Mouse (Mus musculus): ENCODE measurements around the gene Abhd5. TPM values are rescaled to one million over a fixed set of nuclear protein-coding genes. Genes with fewer than 3 reads are reported as not detected.
"Not testable (repeated sequence)": the region's sequence is repeated elsewhere in the genome, so short reads cannot be mapped to it uniquely, and the experiment has no call there.

Abhd5 gene
- polyA plus RNA-seq (2015; fragmentation: Nextera tagmentation; extraction: Ambion mirVana) = 29.5 and 29.9 TPM in 2 replicates

DNA sequence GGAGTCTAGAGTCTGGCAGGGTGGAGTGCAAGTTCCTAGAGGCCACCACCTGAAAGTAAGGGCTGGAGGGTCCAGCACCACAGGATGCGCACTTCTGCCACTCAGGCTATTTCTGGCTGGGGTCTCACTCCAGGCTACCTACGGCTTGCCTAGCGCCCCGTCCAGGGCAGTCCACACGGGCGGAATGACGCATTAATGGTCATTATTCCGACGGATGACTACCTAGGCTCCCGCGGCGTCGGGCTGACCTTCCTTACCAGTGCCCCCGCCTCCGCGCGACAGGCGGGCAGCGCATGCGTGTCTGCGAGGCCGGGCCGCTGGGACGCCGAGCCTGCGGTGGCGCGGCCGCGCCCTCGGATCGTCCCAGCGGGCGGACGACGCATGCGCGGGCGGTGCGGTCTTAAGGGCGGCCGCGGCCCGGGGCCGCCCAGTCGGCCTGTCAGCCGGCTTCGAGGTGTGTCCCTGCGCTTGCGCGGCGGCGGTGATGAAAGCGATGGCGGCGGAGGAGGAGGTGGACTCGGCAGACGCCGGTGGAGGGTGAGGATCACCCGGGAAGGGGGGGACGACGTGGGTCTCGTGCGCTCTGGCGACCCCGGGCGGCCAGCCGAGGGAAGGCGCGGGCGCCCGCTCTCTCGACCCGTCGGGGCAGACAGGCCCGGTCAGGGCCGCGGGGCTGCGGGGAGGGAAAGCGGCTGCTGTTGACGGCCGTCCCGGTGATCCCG is at the start of gene Abhd5:
Gene Abhd5, plus strand, starts transcription at position 306 of the 722 bp plus-strand sequence.
- peak; percentile 98 for ATAC-seq (ENCODE audit: low read depth)
- WGBS = under 1% methylated on average over 55 of the region's 84 CpGs
- H3K36me3 ChIP-seq (ENCODE audit: control insufficient read depth, insufficient read depth, low read length) = no peaks in the 10 kb centered on the region
- peak within 1 kb of the TSS; percentile 89 for H3K9ac ChIP-seq (ENCODE audit: low read length)
- peaks cover 6% of the 10 kb centered on the region; the same call in 1 of the 2 replicates for H3K4me1 ChIP-seq (replicated peaks; ENCODE audit: control insufficient read depth, insufficient read depth, low read length)
- H3K9me3 ChIP-seq (ENCODE audit: control insufficient read depth, low read length) = no peaks in the 10 kb centered on the region
- peak within 1 kb of the TSS; percentile 61 for H3K27ac ChIP-seq (ENCODE audit: low read length)
- H3K27me3 ChIP-seq (ENCODE audit: control insufficient read depth, insufficient read depth, low read depth, low read length) = no peaks in the 10 kb centered on the region
- H3K4me3 ChIP-seq (ENCODE audit: low read length) = peak within 1 kb of the TSS; percentile 81
- peak within 1 kb of the TSS; percentile 81 for H3K4me2 ChIP-seq (ENCODE audit: low read depth, low read length)

DNA sequence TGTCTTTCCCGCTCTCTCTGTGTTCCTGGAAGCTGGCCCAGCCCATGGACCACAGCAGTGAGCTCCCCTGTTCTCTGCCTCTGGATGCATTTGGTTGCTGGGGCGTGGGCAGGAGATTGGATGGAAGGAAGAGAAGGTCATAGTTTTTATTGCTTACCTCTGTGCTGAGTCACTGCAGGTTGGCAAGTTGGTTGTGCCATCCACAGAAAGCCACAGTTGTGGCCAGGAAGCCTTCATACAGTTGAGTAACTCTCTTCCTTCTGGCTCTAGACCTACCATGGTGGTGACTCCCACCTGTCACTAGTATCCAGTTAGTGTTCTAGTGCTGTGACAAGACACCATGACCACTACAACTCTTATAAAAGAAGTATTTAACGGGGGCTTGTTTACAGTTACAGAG is 46.1 kb upstream of the Abhd5 start:
- no peak overlapping the region for H3K4me2 ChIP-seq (ENCODE audit: low read depth, low read length)
- no peaks in the 10 kb centered on the region for H3K27me3 ChIP-seq (ENCODE audit: control insufficient read depth, insufficient read depth, low read depth, low read length)
- peaks cover 3% of the 10 kb centered on the region; the same call in 1 of the 2 replicates for H3K4me1 ChIP-seq (replicated peaks; ENCODE audit: control insufficient read depth, insufficient read depth, low read length)
- no peak overlapping the region for H3K27ac ChIP-seq (ENCODE audit: low read length)
- no peak for ATAC-seq (ENCODE audit: low read depth)
- no peak overlapping the region for H3K4me3 ChIP-seq (ENCODE audit: low read length)
- H3K36me3 ChIP-seq (ENCODE audit: control insufficient read depth, insufficient read depth, low read length) = no peaks in the 10 kb centered on the region
- no peaks in the 10 kb centered on the region for H3K9me3 ChIP-seq (ENCODE audit: control insufficient read depth, low read length)
- H3K9ac ChIP-seq (ENCODE audit: low read length) = no peak overlapping the region
- WGBS = 69% methylated on average over 3 of the region's 3 CpGs

DNA sequence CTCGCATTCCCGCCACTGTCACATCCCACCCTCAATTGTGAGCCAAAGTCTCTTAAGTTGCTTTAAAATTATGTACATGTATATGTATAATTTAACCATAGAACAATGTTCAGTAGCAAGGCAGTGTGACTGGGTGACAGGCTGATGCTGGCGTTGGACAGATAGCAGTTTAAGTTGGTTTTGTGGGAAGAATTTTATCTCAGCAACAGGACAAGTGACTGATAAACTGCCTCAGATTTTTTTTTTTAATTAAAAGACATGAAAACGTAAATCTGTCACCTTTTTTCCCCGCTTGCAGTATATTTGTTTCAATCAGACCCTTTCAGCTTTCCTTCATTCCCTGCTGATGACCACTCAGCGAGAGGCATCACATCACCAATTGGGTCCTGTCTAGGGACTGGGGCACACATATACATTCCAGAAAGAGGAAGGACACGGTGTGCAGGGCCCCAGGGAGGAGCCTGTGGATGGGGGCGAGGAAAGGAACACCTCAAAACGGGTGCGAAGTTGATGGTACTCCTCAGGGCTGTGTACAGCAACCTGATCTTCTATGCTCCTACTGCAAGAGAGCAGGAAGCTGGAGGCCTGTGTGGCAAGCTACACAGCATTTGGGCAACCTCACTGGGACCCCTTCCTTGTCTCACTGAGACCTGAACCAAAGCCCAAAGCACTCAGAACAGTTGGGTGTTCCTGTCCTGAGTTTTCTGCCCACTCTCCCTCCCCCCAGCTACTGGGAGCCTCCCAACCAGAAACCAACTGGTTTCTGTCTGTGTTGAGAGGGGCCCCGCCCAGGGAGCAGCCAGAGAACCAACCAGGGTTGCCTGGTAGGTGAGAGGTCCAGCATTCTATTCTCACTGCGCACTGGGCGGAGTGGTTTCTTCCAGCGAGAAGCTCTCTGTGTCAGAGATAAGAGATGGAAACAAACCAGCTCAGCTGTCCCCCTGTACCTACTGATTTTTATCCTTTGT is 42.1 kb upstream of the Abhd5 start:
- Histone ChIP-seq H3K4me2 (ENCODE audit: low read depth, low read length) (no peak overlapping the region), H3K9ac (ENCODE audit: low read length) (no peak overlapping the region), H3K27ac (ENCODE audit: low read length) (no peak overlapping the region), H3K9me3 (ENCODE audit: control insufficient read depth, low read length) (no peaks in the 10 kb centered on the region), H3K36me3 (ENCODE audit: control insufficient read depth, insufficient read depth, low read length) (no peaks in the 10 kb centered on the region), H3K27me3 (ENCODE audit: control insufficient read depth, insufficient read depth, low read depth, low read length) (no peaks in the 10 kb centered on the region), H3K4me1 (replicated peaks; ENCODE audit: control insufficient read depth, insufficient read depth, low read length) (peaks cover 4% of the 10 kb centered on the region; the same call in 1 of the 2 replicates), H3K4me3 (ENCODE audit: low read length) (no peak overlapping the region)
- WGBS = 50% methylated on average over 14 of the region's 14 CpGs
- no peak for ATAC-seq (ENCODE audit: low read depth)

DNA sequence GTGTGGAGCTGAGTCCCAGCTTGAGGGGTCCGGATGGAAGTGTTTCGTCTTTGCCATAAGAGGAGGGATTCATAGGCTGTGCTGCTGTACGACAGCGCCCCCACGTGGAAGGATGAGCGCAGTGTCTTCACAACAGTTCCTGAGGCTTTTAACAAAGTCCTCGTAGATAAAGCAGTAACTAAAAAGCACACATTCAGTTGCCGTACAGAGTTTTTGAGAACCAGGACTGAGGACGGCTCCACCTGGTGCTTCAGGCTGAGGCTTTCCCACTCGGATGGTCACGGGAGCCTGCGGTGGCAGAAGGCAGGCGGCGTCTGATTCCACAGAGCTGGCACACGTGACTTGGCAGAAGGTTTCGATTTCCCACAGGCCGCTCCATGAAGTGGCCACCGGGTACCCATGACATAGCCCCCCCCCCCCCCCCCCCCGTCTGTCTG is 40.8 kb upstream of the Abhd5 start:
- Histone ChIP-seq H3K36me3 (ENCODE audit: control insufficient read depth, insufficient read depth, low read length) (no peaks in the 10 kb centered on the region), H3K9ac (ENCODE audit: low read length) (peak overlapping the region; percentile 80), H3K27ac (ENCODE audit: low read length) (peak overlapping the region; percentile 88), H3K4me3 (ENCODE audit: low read length) (peak overlapping the region; percentile 69), H3K9me3 (ENCODE audit: control insufficient read depth, low read length) (no peaks in the 10 kb centered on the region), H3K4me2 (ENCODE audit: low read depth, low read length) (peak overlapping the region; percentile 60), H3K27me3 (ENCODE audit: control insufficient read depth, insufficient read depth, low read depth, low read length) (no peaks in the 10 kb centered on the region), H3K4me1 (replicated peaks; ENCODE audit: control insufficient read depth, insufficient read depth, low read length) (peaks cover 4% of the 10 kb centered on the region; the same call in 1 of the 2 replicates)
- whole genome bisulfite sequencing = 0% methylated on average over 18 of the region's 19 CpGs
- ATAC-seq (ENCODE audit: low read depth) = peak; percentile 93

DNA sequence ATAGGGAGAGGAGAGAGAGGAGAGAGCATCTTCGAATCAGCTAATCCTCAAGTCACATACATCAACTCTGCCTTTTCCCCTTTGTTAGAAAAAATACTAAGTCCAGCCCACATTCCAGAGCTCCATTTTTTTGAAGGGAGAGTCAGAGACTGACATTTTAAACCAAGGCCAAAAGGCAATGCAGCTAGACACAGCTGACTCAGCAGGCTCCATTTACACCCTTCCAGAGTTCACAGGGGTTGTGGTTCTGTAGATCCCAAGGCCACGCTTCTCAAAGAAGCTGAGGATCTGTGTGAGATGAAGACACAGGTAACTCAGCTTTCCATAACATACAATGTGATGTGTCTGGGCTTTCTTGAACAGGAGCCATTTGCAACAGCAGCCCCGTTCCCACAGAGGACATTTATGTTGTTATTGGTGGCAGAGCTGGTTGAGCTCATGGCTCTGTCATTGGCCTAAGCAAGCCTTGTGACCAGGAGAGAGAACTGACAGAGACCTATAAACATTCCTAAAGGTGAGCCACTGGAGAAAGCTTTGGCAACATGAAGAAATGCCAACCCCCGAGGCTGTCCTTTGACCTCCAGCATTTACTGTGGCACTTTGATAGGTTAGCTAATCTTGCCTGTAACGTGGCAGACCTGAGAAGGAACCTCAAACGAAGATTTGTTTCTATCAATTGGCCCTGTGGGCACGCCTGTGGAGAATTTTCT is 40.2 kb upstream of the Abhd5 start:
- Histone ChIP-seq H3K36me3 (ENCODE audit: control insufficient read depth, insufficient read depth, low read length) (no peaks in the 10 kb centered on the region), H3K4me2 (ENCODE audit: low read depth, low read length) (peak overlapping the region; percentile 60), H3K9me3 (ENCODE audit: control insufficient read depth, low read length) (no peaks in the 10 kb centered on the region), H3K9ac (ENCODE audit: low read length) (peak overlapping the region; percentile 80), H3K4me1 (replicated peaks; ENCODE audit: control insufficient read depth, insufficient read depth, low read length) (peaks cover 4% of the 10 kb centered on the region; the same call in 1 of the 2 replicates), H3K27ac (ENCODE audit: low read length) (peak overlapping the region; percentile 88), H3K4me3 (ENCODE audit: low read length) (peak overlapping the region; percentile 69), H3K27me3 (ENCODE audit: control insufficient read depth, insufficient read depth, low read depth, low read length) (no peaks in the 10 kb centered on the region)
- WGBS = 60% methylated on average over 7 of the region's 7 CpGs
- peak; percentile 62 for ATAC-seq (ENCODE audit: low read depth)

DNA sequence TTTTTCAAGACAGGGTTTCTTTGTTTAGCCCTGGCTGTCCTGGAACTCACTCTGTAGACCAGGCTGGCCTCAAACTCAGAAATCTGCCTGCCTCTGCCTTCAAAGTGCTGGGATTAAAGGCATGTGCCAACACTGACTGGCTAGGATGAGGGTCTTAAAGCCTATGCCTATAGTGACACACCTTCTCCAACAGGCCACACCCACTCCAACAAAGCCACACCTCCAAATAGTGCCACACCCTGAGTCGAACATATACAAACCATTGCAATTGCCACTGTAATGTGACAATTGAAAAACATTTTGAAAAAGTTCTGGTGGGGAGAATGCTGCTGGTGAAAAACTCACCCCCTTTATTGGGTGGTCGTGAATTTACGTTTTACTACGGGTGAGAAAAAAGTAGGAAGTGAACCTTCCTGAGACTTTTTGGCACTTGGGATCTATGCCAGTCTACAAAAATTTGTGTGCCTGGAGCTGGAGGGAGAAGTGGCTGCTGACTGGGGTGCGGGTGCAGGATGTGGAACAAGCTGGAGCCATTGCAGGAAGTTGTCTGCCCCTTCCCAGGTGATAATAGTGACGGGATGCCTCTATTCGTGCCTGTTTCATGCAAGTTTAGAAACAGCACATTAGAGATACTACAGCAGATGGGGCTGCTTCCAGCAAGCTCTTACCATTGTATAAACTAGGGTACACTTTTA is 39.0 kb upstream of the Abhd5 start:
- no peak for ATAC-seq (ENCODE audit: low read depth)
- Histone ChIP-seq H3K4me3 (ENCODE audit: low read length) (no peak overlapping the region), H3K9ac (ENCODE audit: low read length) (no peak overlapping the region), H3K27me3 (ENCODE audit: control insufficient read depth, insufficient read depth, low read depth, low read length) (no peaks in the 10 kb centered on the region), H3K4me1 (replicated peaks; ENCODE audit: control insufficient read depth, insufficient read depth, low read length) (peaks cover 4% of the 10 kb centered on the region; the same call in 1 of the 2 replicates), H3K4me2 (ENCODE audit: low read depth, low read length) (no peak overlapping the region), H3K9me3 (ENCODE audit: control insufficient read depth, low read length) (no peaks in the 10 kb centered on the region), H3K27ac (ENCODE audit: low read length) (no peak overlapping the region), H3K36me3 (ENCODE audit: control insufficient read depth, insufficient read depth, low read length) (no peaks in the 10 kb centered on the region)
- 80% methylated on average over 7 of the region's 7 CpGs for WGBS

DNA sequence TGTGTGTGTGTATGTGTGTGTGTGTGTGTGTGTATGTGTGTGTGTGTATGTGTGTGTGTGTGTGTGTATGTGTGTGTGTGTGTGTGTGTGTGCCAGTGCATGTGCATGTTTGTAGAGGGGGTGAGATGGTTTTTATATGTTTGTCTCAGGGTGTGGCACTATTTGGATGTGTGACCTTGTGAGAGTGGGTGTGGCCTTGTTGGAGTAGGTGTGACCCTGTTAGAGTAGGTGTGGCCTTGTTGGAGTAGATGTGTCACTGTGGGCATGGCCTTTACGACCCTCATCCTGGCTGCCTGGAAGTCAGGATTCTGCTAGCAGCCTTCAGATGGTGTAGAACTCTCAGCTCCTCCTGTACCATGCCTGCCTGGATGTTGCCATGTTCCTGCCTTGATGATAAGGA is 38.3 kb upstream of the Abhd5 start:
- not testable (repeated sequence) for H3K9ac ChIP-seq (ENCODE audit: low read length); H3K27ac ChIP-seq (ENCODE audit: low read length); H3K27me3 ChIP-seq (ENCODE audit: control insufficient read depth, insufficient read depth, low read depth, low read length); H3K4me2 ChIP-seq (ENCODE audit: low read depth, low read length); H3K4me1 ChIP-seq (replicated peaks; ENCODE audit: control insufficient read depth, insufficient read depth, low read length); H3K36me3 ChIP-seq (ENCODE audit: control insufficient read depth, insufficient read depth, low read length); ATAC-seq (ENCODE audit: low read depth); H3K9me3 ChIP-seq (ENCODE audit: control insufficient read depth, low read length); H3K4me3 ChIP-seq (ENCODE audit: low read length)
- WGBS = 85% methylated on average over 1 of the region's 1 CpGs

DNA sequence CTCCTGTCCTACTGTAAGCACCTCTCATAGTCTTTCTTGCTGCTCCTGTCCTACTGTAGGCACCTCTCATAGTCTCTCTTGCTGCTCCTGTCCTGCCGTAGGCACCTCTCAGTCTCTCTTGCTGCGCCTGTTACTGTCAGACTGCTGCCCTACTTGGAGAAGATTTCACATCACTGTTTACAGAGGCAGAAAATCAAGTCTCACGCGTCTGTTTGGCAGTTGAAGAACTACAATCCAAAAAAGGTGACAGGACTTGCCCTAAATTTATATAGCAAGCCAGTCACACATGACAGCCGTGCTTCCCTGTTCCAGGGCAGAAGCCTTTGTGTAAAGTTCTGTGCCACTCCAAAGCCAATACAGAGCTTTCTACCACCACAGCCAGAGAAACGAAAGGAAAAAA is 37.0 kb upstream of the Abhd5 start:
- ATAC-seq (ENCODE audit: low read depth) = no peak
- no peaks in the 10 kb centered on the region for H3K27me3 ChIP-seq (ENCODE audit: control insufficient read depth, insufficient read depth, low read depth, low read length)
- WGBS = 68% methylated on average over 6 of the region's 6 CpGs
- no peaks in the 10 kb centered on the region for H3K36me3 ChIP-seq (ENCODE audit: control insufficient read depth, insufficient read depth, low read length)
- no peak overlapping the region for H3K4me3 ChIP-seq (ENCODE audit: low read length)
- no peak overlapping the region for H3K4me2 ChIP-seq (ENCODE audit: low read depth, low read length)
- peaks cover 4% of the 10 kb centered on the region; the same call in 1 of the 2 replicates for H3K4me1 ChIP-seq (replicated peaks; ENCODE audit: control insufficient read depth, insufficient read depth, low read length)
- no peak overlapping the region for H3K9ac ChIP-seq (ENCODE audit: low read length)
- H3K27ac ChIP-seq (ENCODE audit: low read length) = no peak overlapping the region
- no peaks in the 10 kb centered on the region for H3K9me3 ChIP-seq (ENCODE audit: control insufficient read depth, low read length)

Measured in lung, embryonic 16.5 days (tissue).